Mouse (Mus musculus): ENCODE results near the gene Fgf9. TPM values are rescaled to one million over a fixed set of nuclear protein-coding genes. Genes with fewer than 3 reads are reported as not detected.
A peak's percentile ranks its signal among the peaks of the same experiment; 100 is the strongest.

The Fgf9 gene
- polyA plus RNA-seq, 1 experiment from 2014 or later: 7.5 TPM

- H3K4me1 ChIP-seq (ENCODE audit: control insufficient read depth, insufficient read depth, low read length): peaks cover 7% of the 10 kb centered on the region; the same call in 1 of the 2 replicates
- WGBS: 0% methylated on average over 31 of the region's 31 CpGs
Measured at GRCm38 (mm10) chr14:58071120-58071641, 834 bp downstream of the Fgf9 start.

DNA sequence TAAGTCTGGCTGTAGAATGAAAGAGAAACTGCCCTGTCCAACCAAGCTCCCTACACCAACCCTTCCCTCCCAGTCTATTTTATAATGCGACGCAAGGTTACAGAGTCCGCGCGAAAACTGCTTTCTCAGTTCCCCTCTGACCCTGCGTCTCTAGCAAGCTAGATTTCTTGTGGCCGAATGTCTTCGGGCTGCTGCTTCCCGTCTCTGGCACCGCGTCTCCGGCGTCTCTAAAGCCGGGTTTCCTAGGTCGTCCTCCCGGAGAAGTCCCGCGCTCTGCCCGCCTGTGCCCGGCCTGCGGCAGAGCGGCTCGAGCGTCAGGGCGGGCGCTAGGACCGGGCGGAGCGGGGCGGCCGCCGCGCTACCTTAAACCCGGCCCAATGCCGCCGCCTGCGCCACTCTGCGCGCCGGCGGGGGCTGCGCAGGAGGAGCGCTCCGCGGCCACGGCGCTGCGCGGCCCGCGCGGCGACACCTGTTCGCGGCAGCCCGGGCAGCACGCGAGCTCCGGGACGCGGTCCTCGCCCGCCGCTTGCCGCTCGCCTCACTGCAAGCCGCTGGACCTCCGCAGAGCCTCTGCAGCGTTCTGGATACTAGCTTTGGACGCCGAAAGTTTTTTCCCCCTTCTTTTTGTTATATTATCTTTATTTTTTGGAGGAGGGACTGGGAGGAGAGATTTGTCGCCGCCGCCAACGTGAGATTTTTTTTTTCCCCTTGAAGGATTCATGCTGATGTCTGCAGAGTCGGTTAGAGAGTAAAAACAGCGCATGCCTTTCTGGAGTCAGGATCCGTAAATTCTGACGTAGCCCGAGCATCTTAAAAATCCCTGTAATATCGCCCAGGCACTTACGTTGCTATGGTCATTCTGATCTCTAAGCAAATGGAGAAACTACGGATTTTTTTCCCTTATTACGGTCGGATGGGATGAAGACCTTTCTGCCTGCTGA, 1.8 kb downstream of the Fgf9 start:
- H3K4me2 ChIP-seq (ENCODE audit: low read depth, low read length): peak overlapping the region; percentile 92
- under 1% methylated on average over 83 of the region's 85 CpGs for WGBS
- H3K9me3 ChIP-seq (replicated peaks; ENCODE audit: control insufficient read depth, low read length): no peaks in the 10 kb centered on the region
- no peak overlapping the region for H3K27ac ChIP-seq (replicated peaks; ENCODE audit: low read depth, low read length)
- peaks cover 11% of the 10 kb centered on the region; the same call in 1 of the 2 replicates for H3K4me1 ChIP-seq (ENCODE audit: control insufficient read depth, insufficient read depth, low read length)
- peaks cover 54% of the 10 kb centered on the region for H3K27me3 ChIP-seq (ENCODE audit: control insufficient read depth, insufficient read depth, low read length)
- DNase-seq (ENCODE audit: low spot score) (peak; percentile 87), ATAC-seq (replicated peaks; ENCODE audit: insufficient number of reproducible peaks, low FRiP score, low TSS enrichment, low read depth) (peak; percentile 75; the same call in 1 of the 2 replicates)
- H3K4me3 ChIP-seq (ENCODE audit: low read depth, low read length): peak overlapping the region; percentile 53
- H3K9ac ChIP-seq (replicated peaks; ENCODE audit: low read length): peak overlapping the region; percentile 44
- no peaks in the 10 kb centered on the region for H3K36me3 ChIP-seq (replicated peaks; ENCODE audit: control insufficient read depth, insufficient read depth, low read depth, low read length)

More at GRCm38 (mm10) chr14:58071120-58071641, 834 bp downstream of the Fgf9 start:
- H3K4me3 ChIP-seq (ENCODE audit: low read depth, low read length): peak overlapping the region; percentile 53
- no peak overlapping the region for H3K27ac ChIP-seq (replicated peaks; ENCODE audit: low read depth, low read length)
- H3K9ac ChIP-seq (replicated peaks; ENCODE audit: low read length): peak overlapping the region; percentile 66
- H3K36me3 ChIP-seq (replicated peaks; ENCODE audit: control insufficient read depth, insufficient read depth, low read depth, low read length): no peaks in the 10 kb centered on the region
- ATAC-seq (replicated peaks; ENCODE audit: insufficient number of reproducible peaks, low FRiP score, low TSS enrichment, low read depth): 0 out of 2 replicates have a peak, but pooled peaks have one; percentile 35
- peaks cover 48% of the 10 kb centered on the region for H3K27me3 ChIP-seq (ENCODE audit: control insufficient read depth, insufficient read depth, low read length)
- DNase-seq (ENCODE audit: low spot score): peak; percentile 58
- no peaks in the 10 kb centered on the region for H3K9me3 ChIP-seq (replicated peaks; ENCODE audit: control insufficient read depth, low read length)
- H3K4me2 ChIP-seq (ENCODE audit: low read depth, low read length): peak overlapping the region; percentile 92

DNA sequence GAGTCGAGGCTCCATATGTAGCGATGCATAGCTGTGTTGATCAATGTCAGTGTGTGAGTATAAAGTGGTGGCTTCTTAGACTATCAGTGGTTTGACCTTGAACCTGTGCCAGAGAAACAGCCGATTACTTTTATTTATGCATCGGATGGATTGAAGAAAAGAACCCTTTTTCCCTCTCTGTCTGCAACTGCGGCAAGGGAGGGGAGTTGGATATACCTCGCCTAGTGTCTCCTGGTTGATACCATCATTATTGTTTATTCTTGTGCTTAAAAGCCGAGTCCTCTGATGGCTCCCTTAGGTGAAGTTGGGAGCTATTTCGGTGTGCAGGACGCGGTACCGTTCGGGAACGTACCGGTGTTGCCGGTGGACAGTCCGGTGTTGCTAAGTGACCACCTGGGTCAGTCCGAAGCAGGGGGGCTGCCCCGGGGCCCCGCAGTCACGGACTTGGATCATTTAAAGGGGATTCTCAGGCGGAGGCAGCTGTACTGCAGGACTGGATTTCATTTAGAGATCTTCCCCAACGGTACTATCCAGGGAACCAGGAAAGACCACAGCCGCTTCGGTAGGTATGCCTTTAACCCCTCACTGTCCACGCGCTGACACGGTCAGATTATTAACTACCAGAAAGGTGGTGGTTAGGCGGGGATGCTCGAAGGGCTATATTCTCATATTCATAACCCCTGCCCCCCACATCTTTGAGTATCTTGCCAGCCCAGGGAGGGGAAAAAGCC, 2.6 kb downstream of the Fgf9 start:
- Histone ChIP-seq H3K9ac (replicated peaks; ENCODE audit: low read length) (peak overlapping the region; percentile 32), H3K27ac (replicated peaks; ENCODE audit: low read depth, low read length) (no peak overlapping the region), H3K36me3 (replicated peaks; ENCODE audit: control insufficient read depth, insufficient read depth, low read depth, low read length) (no peaks in the 10 kb centered on the region), H3K4me3 (ENCODE audit: low read depth, low read length) (peak overlapping the region; percentile 53), H3K27me3 (ENCODE audit: control insufficient read depth, insufficient read depth, low read length) (peaks cover 62% of the 10 kb centered on the region), H3K4me2 (ENCODE audit: low read depth, low read length) (peak overlapping the region; percentile 92), H3K9me3 (replicated peaks; ENCODE audit: control insufficient read depth, low read length) (no peaks in the 10 kb centered on the region), H3K4me1 (ENCODE audit: control insufficient read depth, insufficient read depth, low read length) (peaks cover 11% of the 10 kb centered on the region; the same call in 1 of the 2 replicates)
- DNase-seq (ENCODE audit: low spot score): peak; percentile 42
- no peak for ATAC-seq (replicated peaks; ENCODE audit: insufficient number of reproducible peaks, low FRiP score, low TSS enrichment, low read depth)
- WGBS: under 1% methylated on average over 29 of the region's 29 CpGs

DNA sequence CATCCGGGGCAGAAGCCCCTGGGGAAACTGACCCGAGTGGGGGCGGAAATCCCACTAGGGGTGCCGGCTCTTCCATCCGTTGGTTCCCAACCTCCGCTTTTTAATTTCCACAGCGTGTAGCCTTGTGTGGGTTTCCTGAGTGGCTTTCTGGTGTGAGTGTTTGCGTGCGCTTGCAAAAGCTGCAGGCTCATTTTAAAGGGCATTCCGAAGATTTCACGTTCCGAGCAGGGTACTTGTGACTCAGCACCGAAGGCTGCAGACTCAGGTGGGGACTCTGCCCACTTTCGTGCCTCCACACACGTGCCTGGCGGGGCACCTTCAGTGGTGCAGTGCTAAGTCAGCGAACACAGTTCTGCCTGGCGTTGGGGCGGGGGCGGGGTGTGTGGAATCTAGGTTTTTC, 3.6 kb downstream of the Fgf9 start:
- Histone ChIP-seq H3K36me3 (replicated peaks; ENCODE audit: control insufficient read depth, insufficient read depth, low read depth, low read length) (no peaks in the 10 kb centered on the region), H3K9ac (replicated peaks; ENCODE audit: low read length) (peak overlapping the region; percentile 4; the same call in 1 of the 2 replicates), H3K9me3 (replicated peaks; ENCODE audit: control insufficient read depth, low read length) (no peaks in the 10 kb centered on the region), H3K4me1 (ENCODE audit: control insufficient read depth, insufficient read depth, low read length) (peaks cover 11% of the 10 kb centered on the region; the same call in 1 of the 2 replicates), H3K4me3 (ENCODE audit: low read depth, low read length) (peak overlapping the region; percentile 53), H3K27ac (replicated peaks; ENCODE audit: low read depth, low read length) (no peak overlapping the region), H3K27me3 (ENCODE audit: control insufficient read depth, insufficient read depth, low read length) (peaks cover 64% of the 10 kb centered on the region), H3K4me2 (ENCODE audit: low read depth, low read length) (peak overlapping the region; percentile 78)
- peak; percentile 13 for DNase-seq (ENCODE audit: low spot score)
- WGBS: 1% methylated on average over 20 of the region's 20 CpGs
- no peak for ATAC-seq (replicated peaks; ENCODE audit: insufficient number of reproducible peaks, low FRiP score, low TSS enrichment, low read depth)

GRCm38 (mm10) chr14:58074621-58075432, 4.5 kb downstream of the Fgf9 start:
- under 1% methylated on average over 61 of the region's 61 CpGs for WGBS
- ATAC-seq (replicated peaks; ENCODE audit: insufficient number of reproducible peaks, low FRiP score, low TSS enrichment, low read depth) (peak; percentile 7), DNase-seq (ENCODE audit: low spot score) (peak; percentile 64)
- H3K9ac ChIP-seq (replicated peaks; ENCODE audit: low read length): peak overlapping the region; percentile 59
- peak overlapping the region; percentile 78 for H3K4me2 ChIP-seq (ENCODE audit: low read depth, low read length)
- no peaks in the 10 kb centered on the region for H3K9me3 ChIP-seq (replicated peaks; ENCODE audit: control insufficient read depth, low read length)
- H3K27me3 ChIP-seq (ENCODE audit: control insufficient read depth, insufficient read depth, low read length): peaks cover 57% of the 10 kb centered on the region
- peaks cover 11% of the 10 kb centered on the region; the same call in 1 of the 2 replicates for H3K4me1 ChIP-seq (ENCODE audit: control insufficient read depth, insufficient read depth, low read length)
- H3K27ac ChIP-seq (replicated peaks; ENCODE audit: low read depth, low read length): no peak overlapping the region
- no peaks in the 10 kb centered on the region for H3K36me3 ChIP-seq (replicated peaks; ENCODE audit: control insufficient read depth, insufficient read depth, low read depth, low read length)
- peak overlapping the region; percentile 53 for H3K4me3 ChIP-seq (ENCODE audit: low read depth, low read length)

DNA sequence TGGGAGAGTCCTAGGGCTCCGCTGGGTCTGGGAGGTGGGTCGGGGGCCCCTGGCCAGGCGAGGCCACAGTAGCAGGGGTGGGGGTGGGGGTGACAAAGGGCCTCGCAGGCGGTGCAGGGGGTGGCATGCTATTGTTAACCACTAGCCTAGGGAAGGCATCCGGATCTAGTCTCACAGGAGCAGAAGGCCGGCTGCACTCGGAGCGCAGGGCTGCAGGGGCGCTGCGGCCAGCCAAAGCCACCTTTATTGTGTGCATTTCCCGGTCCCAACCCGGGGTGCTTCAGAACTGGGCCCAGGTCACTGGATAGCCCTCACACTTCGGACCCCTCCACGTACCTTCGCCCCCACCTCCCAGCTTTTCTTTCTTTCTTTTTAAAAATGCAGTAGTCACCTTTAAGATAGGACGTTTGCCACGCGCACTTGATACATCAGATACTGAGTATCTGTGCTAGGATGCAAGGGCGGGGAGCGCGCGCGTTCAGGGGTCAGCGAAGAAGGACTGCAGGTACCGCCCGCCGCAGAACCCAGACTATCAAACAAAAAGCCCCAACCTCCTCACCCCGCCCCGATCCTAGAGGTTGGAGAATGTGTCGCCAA, 5.2 kb downstream of the Fgf9 start:
- under 1% methylated on average over 31 of the region's 31 CpGs for WGBS
- ATAC-seq (replicated peaks; ENCODE audit: insufficient number of reproducible peaks, low FRiP score, low TSS enrichment, low read depth) (0 out of 2 replicates have a peak, but pooled peaks have one; percentile 9), DNase-seq (ENCODE audit: low spot score) (peak; percentile 40)
- Histone ChIP-seq H3K27me3 (ENCODE audit: control insufficient read depth, insufficient read depth, low read length) (peaks cover 57% of the 10 kb centered on the region), H3K9me3 (replicated peaks; ENCODE audit: control insufficient read depth, low read length) (no peaks in the 10 kb centered on the region), H3K4me3 (ENCODE audit: low read depth, low read length) (peak overlapping the region; percentile 53), H3K4me1 (ENCODE audit: control insufficient read depth, insufficient read depth, low read length) (peaks cover 11% of the 10 kb centered on the region; the same call in 1 of the 2 replicates), H3K9ac (replicated peaks; ENCODE audit: low read length) (peak overlapping the region; percentile 59), H3K4me2 (ENCODE audit: low read depth, low read length) (peak overlapping the region; percentile 78), H3K27ac (replicated peaks; ENCODE audit: low read depth, low read length) (no peak overlapping the region), H3K36me3 (replicated peaks; ENCODE audit: control insufficient read depth, insufficient read depth, low read depth, low read length) (no peaks in the 10 kb centered on the region)

DNA sequence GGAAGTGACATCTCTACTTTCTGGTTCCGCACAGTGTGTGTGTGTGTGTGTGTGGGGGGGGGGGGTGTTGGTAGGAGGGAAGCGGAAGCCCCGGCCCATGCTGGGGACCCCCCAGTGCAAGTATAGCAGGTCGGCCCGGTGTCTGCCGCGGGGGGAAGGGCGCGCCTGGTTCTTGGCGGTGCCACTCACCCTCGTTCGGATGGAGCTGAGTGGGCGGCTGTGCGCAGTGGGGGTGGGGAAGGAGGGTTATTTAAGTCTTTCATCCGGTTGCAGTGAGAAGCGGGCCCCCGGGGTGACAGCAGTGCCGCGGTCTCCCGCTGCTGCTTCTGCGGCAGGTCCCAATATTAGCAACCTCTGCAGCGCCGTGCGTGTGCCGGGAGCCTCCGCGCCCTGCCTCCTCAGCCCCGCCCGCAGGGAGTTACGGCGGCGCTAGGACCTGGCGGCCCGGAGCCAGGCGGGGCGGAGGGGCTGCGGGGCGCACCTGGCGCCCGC, 5.7 kb downstream of the Fgf9 start:
- peak; percentile 70 for ATAC-seq (replicated peaks; ENCODE audit: insufficient number of reproducible peaks, low FRiP score, low TSS enrichment, low read depth)
- Histone ChIP-seq H3K4me3 (ENCODE audit: low read depth, low read length) (peak overlapping the region; percentile 53), H3K27ac (replicated peaks; ENCODE audit: low read depth, low read length) (no peak overlapping the region), H3K27me3 (ENCODE audit: control insufficient read depth, insufficient read depth, low read length) (peaks cover 56% of the 10 kb centered on the region), H3K9ac (replicated peaks; ENCODE audit: low read length) (peak overlapping the region; percentile 59), H3K9me3 (replicated peaks; ENCODE audit: control insufficient read depth, low read length) (no peaks in the 10 kb centered on the region), H3K4me2 (ENCODE audit: low read depth, low read length) (peak overlapping the region; percentile 78), H3K36me3 (replicated peaks; ENCODE audit: control insufficient read depth, insufficient read depth, low read depth, low read length) (no peaks in the 10 kb centered on the region), H3K4me1 (ENCODE audit: control insufficient read depth, insufficient read depth, low read length) (peaks cover 11% of the 10 kb centered on the region; the same call in 1 of the 2 replicates)
- DNase-seq (ENCODE audit: low spot score): peak; percentile 83
- WGBS: under 1% methylated on average over 36 of the region's 40 CpGs

Measured in embryonic facial prominence, embryonic 11.5 days (tissue).